In the genomic region with DNA sequence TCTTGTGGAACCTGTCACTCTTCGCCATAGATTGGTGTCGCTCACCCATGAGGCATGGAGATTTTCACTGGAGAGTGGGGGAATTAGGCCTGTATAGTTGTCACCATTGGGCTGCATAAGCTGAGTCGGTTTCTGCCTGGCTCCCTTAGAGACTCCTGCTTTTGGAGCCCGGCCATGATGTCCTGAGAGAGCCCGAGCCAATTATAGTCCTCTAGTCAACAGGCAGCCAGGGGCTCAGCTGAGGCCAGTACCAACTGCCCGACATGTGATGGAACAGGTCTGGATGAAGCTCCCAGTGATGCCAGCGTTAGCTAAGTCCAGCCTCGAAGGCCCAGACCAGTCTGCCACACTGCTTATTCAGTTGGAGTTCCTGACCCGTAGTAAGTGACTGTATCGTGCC, we compare ENCODE assay signal across 14 mouse cellular contexts. TPM values are rescaled to one million over a fixed set of nuclear protein-coding genes. Genes with fewer than 3 reads are reported as not detected.
DNase-seq lines count a peak whose midpoint lies in the region; ATAC-seq and TF ChIP-seq lines count a peak whose summit lies in the region.
"Had no signal": no experiment of that assay in that cellular context is flagged by ENCODE, and none has a peak within 500 bp of the region (broad histone marks: within the 10 kb centered on the region; RNA-seq: fewer than 3 reads in every experiment).

No protein-coding gene starts in this region.

- peaks cover 1% of the 10 kb centered on the region; the same call in 1 of the 2 replicates for H3K4me1 ChIP-seq in heart, adult 2 months (ENCODE audit: control insufficient read depth, insufficient read depth, low read length)
- peaks cover 1% of the 10 kb centered on the region; the same call in 1 of the 2 replicates for H3K4me1 ChIP-seq in heart, embryonic 12.5 days (replicated peaks)
- peaks cover 7% of the 10 kb centered on the region for H3K4me1 ChIP-seq in heart, embryonic 16.5 days (ENCODE audit: control insufficient read depth, insufficient read depth, low read length)
- H3K4me1 ChIP-seq in thymus, adult 2 months (replicated peaks; ENCODE audit: control insufficient read depth, insufficient read depth, low read length) = peaks cover 14% of the 10 kb centered on the region
- H3K4me1 ChIP-seq: liver, embryonic 15.5 days; stomach, embryonic 15.5 days had no signal

- 47% methylated on average over 10 of the region's 10 CpGs for whole genome bisulfite sequencing in heart, adult 2 months
- WGBS in heart, embryonic 12.5 days = 70% methylated on average over 10 of the region's 10 CpGs
- 55% methylated on average over 10 of the region's 10 CpGs for WGBS in heart, embryonic 16.5 days
- 97% methylated on average over 10 of the region's 10 CpGs for WGBS in thymus, adult 2 months

- no peak overlapping the region for H3K4me3 ChIP-seq in heart, adult 2 months
- H3K4me3 ChIP-seq in heart, embryonic 12.5 days = no peak overlapping the region
- no peak overlapping the region for H3K4me3 ChIP-seq in heart, embryonic 16.5 days (ENCODE audit: low read length)
- H3K4me3 ChIP-seq in thymus, adult 2 months (ENCODE audit: control insufficient read depth, insufficient read depth, low read length) = no peak overlapping the region
- H3K4me3 ChIP-seq: limb, embryonic 10.5 days; liver, embryonic 15.5 days; megakaryocyte, embryonic 14.5 days; stomach, embryonic 15.5 days had no signal

- no peak for TF ChIP-seq CTCF in heart, adult 2 months (IDR thresholded peaks at IDR 0.05)
- no peak for TF ChIP-seq CTCF in thymus, adult 2 months (IDR thresholded peaks at IDR 0.05; ENCODE audit: borderline replicate concordance, control insufficient read depth, extremely low read depth, insufficient read depth, low read length, poor library complexity)

- intact Hi-C loops in heart, adult 2 months (cut with DNase I) = no loop called here

- peak overlapping the region; percentile 43 for H3K27ac ChIP-seq in heart, adult 2 months
- no peak overlapping the region for H3K27ac ChIP-seq in heart, embryonic 12.5 days (ENCODE audit: poor library complexity, severe bottlenecking)
- H3K27ac ChIP-seq in heart, embryonic 16.5 days (ENCODE audit: low read length) = no peak overlapping the region
- H3K27ac ChIP-seq in thymus, adult 2 months (ENCODE audit: control insufficient read depth, insufficient read depth, low read length) = no peak overlapping the region
- H3K27ac ChIP-seq: limb, embryonic 10.5 days; liver, embryonic 15.5 days; stomach, embryonic 15.5 days had no signal

- H3K36me3 ChIP-seq in heart, adult 2 months (ENCODE audit: control insufficient read depth, insufficient read depth, low read length) = no peaks in the 10 kb centered on the region
- no peaks in the 10 kb centered on the region for H3K36me3 ChIP-seq in heart, embryonic 12.5 days
- H3K36me3 ChIP-seq in heart, embryonic 16.5 days (ENCODE audit: control insufficient read depth, insufficient read depth) = no peaks in the 10 kb centered on the region
- no peaks in the 10 kb centered on the region for H3K36me3 ChIP-seq in thymus, adult 2 months (ENCODE audit: control insufficient read depth, insufficient read depth, low read length)
- H3K36me3 ChIP-seq: limb, embryonic 10.5 days; liver, embryonic 15.5 days; stomach, embryonic 15.5 days had no signal

- peak; percentile 90 for TF ChIP-seq EP300 in heart, adult 2 months (IDR thresholded peaks at IDR 0.05; ENCODE audit: insufficient read depth, low read depth, low read length)

- no peaks in the 10 kb centered on the region for H3K79me2 ChIP-seq in heart, adult 2 months (replicated peaks; ENCODE audit: control insufficient read depth, insufficient read depth, low read length)

- H3K9ac ChIP-seq in heart, adult 2 months (ENCODE audit: low read depth, low read length) = no peak overlapping the region
- no peak overlapping the region for H3K9ac ChIP-seq in heart, embryonic 12.5 days
- no peak overlapping the region for H3K9ac ChIP-seq in heart, embryonic 16.5 days (ENCODE audit: low read length)
- H3K9ac ChIP-seq: liver, embryonic 15.5 days; stomach, embryonic 15.5 days had no signal

- no peak for TF ChIP-seq POLR2A in heart, adult 2 months (IDR thresholded peaks at IDR 0.05; ENCODE audit: insufficient read depth, low read depth, low read length)
- TF ChIP-seq POLR2A in thymus, adult 2 months (IDR thresholded peaks at IDR 0.05; ENCODE audit: control insufficient read depth, extremely low read depth, insufficient read depth, low read length, poor library complexity) = no peak

- H3K9me3 ChIP-seq in heart, embryonic 12.5 days (replicated peaks) = no peaks in the 10 kb centered on the region
- H3K9me3 ChIP-seq in heart, embryonic 16.5 days (replicated peaks; ENCODE audit: control insufficient read depth, low read length) = no peaks in the 10 kb centered on the region
- H3K9me3 ChIP-seq: limb, embryonic 10.5 days; liver, embryonic 15.5 days; megakaryocyte, embryonic 14.5 days; stomach, embryonic 15.5 days had no signal

- ATAC-seq in heart, embryonic 12.5 days (ENCODE audit: insufficient number of reproducible peaks, low FRiP score) = no peak
- peak; percentile 73 for ATAC-seq in heart, embryonic 16.5 days (replicated peaks; ENCODE audit: extremely low read depth, insufficient read depth, low FRiP score)
- ATAC-seq: forebrain, embryonic 16.5 days; Patski had no signal

- no peaks in the 10 kb centered on the region for H3K27me3 ChIP-seq in heart, adult 2 months (ENCODE audit: control insufficient read depth, insufficient read depth, low read length)
- no peaks in the 10 kb centered on the region for H3K27me3 ChIP-seq in heart, embryonic 12.5 days (replicated peaks)
- no peaks in the 10 kb centered on the region for H3K27me3 ChIP-seq in heart, embryonic 16.5 days (ENCODE audit: control insufficient read depth, insufficient read depth, low read length)
- H3K27me3 ChIP-seq in thymus, adult 2 months (ENCODE audit: control insufficient read depth, insufficient read depth, low read length) = no peaks in the 10 kb centered on the region
- H3K27me3 ChIP-seq: Patski; stomach, embryonic 15.5 days had no signal

- H3K4me2 ChIP-seq in heart, embryonic 12.5 days = no peak overlapping the region
- no peak overlapping the region for H3K4me2 ChIP-seq in heart, embryonic 16.5 days (ENCODE audit: low read depth, low read length)
- H3K4me2 ChIP-seq: liver, embryonic 15.5 days; stomach, embryonic 15.5 days had no signal

- peak; percentile 62 to 79 for DNase-seq in heart, adult 2 months
- peak; percentile 21 for DNase-seq in brain, adult 2 months (ENCODE audit: low read depth, low spot score)
- peak; percentile 71 to 81 for DNase-seq in cerebellum, postnatal 25 days
- DNase-seq in thymus, postnatal 25 days = no peak
- no peak for DNase-seq in thymus, adult 2 months
- DNase-seq: kidney, adult 11 months had no signal

RNA-seq across cellular contexts. Expression of a gene that starts 29.2 kb away (rescaled TPM):
- total RNA-seq in heart, adult 2 months (2021) = 100 to 1,000 TPM; 266 to 282 TPM
- 352 and 459 TPM in 2 replicates for polyA plus RNA-seq in heart, adult 2 months (2012; rRNA removed)
- polyA plus RNA-seq in heart, embryonic 12.5 days (2016; fragmentation: Nextera tagmentation; extraction: Ambion mirVana) = 176 and 177 TPM in 2 replicates
- polyA plus RNA-seq in heart, embryonic 16.5 days (2015; fragmentation: Nextera tagmentation; extraction: Ambion mirVana) = 163 and 172 TPM in 2 replicates
- polyA plus RNA-seq in thymus, adult 2 months (2012; rRNA removed) = 228 and 281 TPM in 2 replicates

Comparison
In these comparisons a context has a peak if more than half of its experiments do, and no peak if none do; other contexts are left out.
1. DNase-seq: peak in heart, adult 2 months (2 of 2), brain, adult 2 months (single experiment) and cerebellum, postnatal 25 days (2 of 2); none in thymus, postnatal 25 days (single experiment) and thymus, adult 2 months (single experiment).